9 mouse cellular contexts compared by ENCODE assay signal in genomic region chr13:112417163-112417523, GRCm38 (mm10). TPM values are rescaled to one million over a fixed set of nuclear protein-coding genes. Genes with fewer than 3 reads are reported as not detected.
A peak's percentile ranks its signal among the peaks of the same experiment; 100 is the strongest.
DNase-seq lines count a peak whose midpoint lies in the region; ATAC-seq and TF ChIP-seq lines count a peak whose summit lies in the region.
"Had no signal": no experiment of that assay in that cellular context is flagged by ENCODE, and none has a peak within 500 bp of the region (broad histone marks: within the 10 kb centered on the region; RNA-seq: fewer than 3 reads in every experiment).

No protein-coding gene starts in this region.

- peaks cover 28% of the 10 kb centered on the region for H3K4me1 ChIP-seq in heart, embryonic 13.5 days
- H3K4me1 ChIP-seq in spleen, adult 2 months (ENCODE audit: control insufficient read depth, insufficient read depth, insufficient read length), result peaks cover 8% of the 10 kb centered on the region; the same call in 1 of the 2 replicates
- 0 out of 2 replicates have a peak, but pooled peaks cover 4% of the 10 kb centered on the region for H3K4me1 ChIP-seq in kidney, postnatal 0 days (replicated peaks; ENCODE audit: insufficient read depth, low read length)
- H3K4me1 ChIP-seq in stomach, embryonic 16.5 days (ENCODE audit: control insufficient read depth, insufficient read depth, low read length), result peaks cover 9% of the 10 kb centered on the region

- H3K27ac ChIP-seq in heart, embryonic 13.5 days (replicated peaks), result peak overlapping the region; percentile 70
- peak overlapping the region; percentile 54; the same call in 1 of the 2 replicates for H3K27ac ChIP-seq in spleen, adult 2 months (ENCODE audit: insufficient read depth, low read length)
- H3K27ac ChIP-seq in kidney, postnatal 0 days, result peak overlapping the region; percentile 43
- H3K27ac ChIP-seq in stomach, embryonic 16.5 days (ENCODE audit: low read length), result peak overlapping the region; percentile 66; the same call in 1 of the 2 replicates

- H3K4me3 ChIP-seq in heart, embryonic 13.5 days, result no peak overlapping the region
- no peak overlapping the region for H3K4me3 ChIP-seq in spleen, adult 2 months (ENCODE audit: extremely low read depth, insufficient read depth, insufficient read length)
- H3K4me3 ChIP-seq in kidney, postnatal 0 days (replicated peaks; ENCODE audit: low read depth, low read length), result no peak overlapping the region
- H3K4me3 ChIP-seq in stomach, embryonic 16.5 days (replicated peaks; ENCODE audit: low read length), result no peak overlapping the region

- no peak for ATAC-seq in heart, embryonic 13.5 days (ENCODE audit: extremely low read depth, insufficient number of reproducible peaks, low FRiP score, low TSS enrichment)
- no peak for ATAC-seq in kidney, postnatal 0 days (replicated peaks; ENCODE audit: low FRiP score, low read depth)
- ATAC-seq in stomach, embryonic 16.5 days (ENCODE audit: insufficient read depth, low FRiP score), result no peak

- no peak for TF ChIP-seq CTCF in spleen, adult 2 months (IDR thresholded peaks at IDR 0.05; ENCODE audit: extremely low read depth, insufficient read depth, insufficient read length, insufficient replicate concordance)
- TF ChIP-seq CTCF in kidney, postnatal 0 days (IDR thresholded peaks at IDR 0.05; ENCODE audit: low read depth), result no peak

- no peak overlapping the region for H3K9ac ChIP-seq in heart, embryonic 13.5 days
- H3K9ac ChIP-seq in kidney, postnatal 0 days (ENCODE audit: low read depth, low read length), result no peak overlapping the region
- no peak overlapping the region; the same call in 1 of the 2 replicates for H3K9ac ChIP-seq in stomach, embryonic 16.5 days (ENCODE audit: low read length)

- peak overlapping the region; percentile 32 for H3K4me2 ChIP-seq in heart, embryonic 13.5 days
- no peak overlapping the region for H3K4me2 ChIP-seq in kidney, postnatal 0 days (ENCODE audit: low read length)
- H3K4me2 ChIP-seq in stomach, embryonic 16.5 days (ENCODE audit: low read depth, low read length), result peak overlapping the region; percentile 34; the same call in 1 of the 2 replicates

- DNase-seq in heart, adult 18-20 months, result no peak
- DNase-seq in spleen, adult 2 months (ENCODE audit: low read depth in 1 of 2, low spot score in 2 of 2), result no peak
- no peak for DNase-seq in spleen, postnatal 14 days (ENCODE audit: low spot score in 2 of 2)
- DNase-seq in kidney, postnatal 0 days (ENCODE audit: low spot score), result peak; percentile 64
- no peak for DNase-seq in urinary bladder, adult 2 months (ENCODE audit: low spot score)
- no peak for DNase-seq in adrenal gland, adult 8-10 months
- DNase-seq: right cerebral cortex, postnatal 14 days had no signal

- no peaks in the 10 kb centered on the region for H3K36me3 ChIP-seq in heart, embryonic 13.5 days
- no peaks in the 10 kb centered on the region for H3K36me3 ChIP-seq in spleen, adult 2 months (ENCODE audit: control insufficient read depth, insufficient read depth, low read length)
- no peaks in the 10 kb centered on the region for H3K36me3 ChIP-seq in kidney, postnatal 0 days (ENCODE audit: insufficient read depth, low read length)
- no peaks in the 10 kb centered on the region for H3K36me3 ChIP-seq in stomach, embryonic 16.5 days (ENCODE audit: control insufficient read depth, insufficient read depth, low read length)

- H3K27me3 ChIP-seq in heart, embryonic 13.5 days (replicated peaks), result no peaks in the 10 kb centered on the region
- no peaks in the 10 kb centered on the region for H3K27me3 ChIP-seq in spleen, adult 2 months (ENCODE audit: control insufficient read depth, insufficient read depth, low read length)
- H3K27me3 ChIP-seq in kidney, postnatal 0 days (ENCODE audit: insufficient read depth, low read length), result no peaks in the 10 kb centered on the region
- H3K27me3 ChIP-seq in stomach, embryonic 16.5 days (ENCODE audit: control insufficient read depth, insufficient read depth, low read length), result no peaks in the 10 kb centered on the region

- no peaks in the 10 kb centered on the region for H3K9me3 ChIP-seq in heart, embryonic 13.5 days
- no peaks in the 10 kb centered on the region for H3K9me3 ChIP-seq in kidney, postnatal 0 days (replicated peaks; ENCODE audit: low read length)
- no peaks in the 10 kb centered on the region for H3K9me3 ChIP-seq in stomach, embryonic 16.5 days (replicated peaks; ENCODE audit: control insufficient read depth, low read length)

- WGBS in heart, embryonic 13.5 days, result 33% methylated on average over 4 of the region's 4 CpGs
- WGBS in spleen, adult 2 months, result 56% methylated on average over 4 of the region's 4 CpGs
- WGBS in kidney, postnatal 0 days, result 41% methylated on average over 4 of the region's 4 CpGs
- 26% methylated on average over 4 of the region's 4 CpGs for WGBS in stomach, embryonic 16.5 days

- TF ChIP-seq POLR2A in spleen, adult 2 months (IDR thresholded peaks at IDR 0.05; ENCODE audit: low read depth, low read length), result no peak

RNA-seq across cellular contexts. Expression of gene Il6st, which starts 46.7 kb away (rescaled TPM):
- 42.1 TPM in 2 replicates for polyA plus RNA-seq in heart, embryonic 13.5 days (2015; fragmentation: Nextera tagmentation; extraction: Ambion mirVana)
- 100 to 1,000 TPM; 212 to 240 TPM for total RNA-seq in heart, adult 18-20 months (2021)
- polyA plus RNA-seq in spleen, adult 2 months (2012; rRNA removed), result 19.5 and 20.7 TPM in 2 replicates
- 24.0 and 26.0 TPM in 2 replicates for polyA plus RNA-seq in kidney, postnatal 0 days (2015; fragmentation: Nextera tagmentation; extraction: Ambion mirVana)
- polyA plus RNA-seq in stomach, embryonic 16.5 days (2015; fragmentation: Nextera tagmentation; extraction: Ambion mirVana), result 51.8 and 53.4 TPM in 2 replicates
- 111 and 192 TPM in 2 replicates for polyA plus RNA-seq in urinary bladder, adult 2 months (2012; rRNA removed)
- 100 to 1,000 TPM; 297 to 404 (median 379) TPM for total RNA-seq in adrenal gland, adult 8-10 months (2022)
